ENCODE assay signal across 9 mouse cellular contexts in the genomic region with DNA sequence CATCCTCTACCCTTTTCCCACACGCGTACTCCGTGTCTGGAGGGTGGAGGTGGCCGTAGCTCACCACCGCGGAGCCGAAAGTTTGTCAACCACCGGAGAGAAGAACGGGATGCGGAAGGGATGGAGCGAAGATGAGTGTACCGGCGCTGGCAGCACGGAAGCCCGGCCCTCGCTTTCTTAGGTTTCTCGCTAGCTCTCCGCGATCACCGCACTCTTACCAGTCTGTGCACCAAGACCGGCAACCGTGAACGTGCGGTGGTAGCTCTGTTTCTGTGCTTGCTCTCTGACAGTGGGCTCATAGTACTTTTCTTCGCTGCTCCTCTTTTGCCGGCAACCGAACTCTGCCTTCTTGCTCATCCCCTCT. TPM values are rescaled to one million over a fixed set of nuclear protein-coding genes. Genes with fewer than 3 reads are reported as not detected.
DNase-seq lines count a peak whose midpoint lies in the region; ATAC-seq and TF ChIP-seq lines count a peak whose summit lies in the region.
"Had no signal": no experiment of that assay in that cellular context is flagged by ENCODE, and none has a peak within 500 bp of the region (broad histone marks: within the 10 kb centered on the region; RNA-seq: fewer than 3 reads in every experiment).

No protein-coding gene starts in this region.

- no peak for TF ChIP-seq CTCF in MEL (IDR thresholded peaks at IDR 0.05 in 2 of 3, conservative IDR thresholded peaks at IDR 0.05 in 1 of 3; ENCODE audit: control insufficient read depth in 1 of 3, insufficient read depth in 1 of 3, low read depth in 2 of 3, low read length in 3 of 3, poor library complexity in 1 of 3, severe bottlenecking in 1 of 3)

- no peaks in the 10 kb centered on the region for H3K9me3 ChIP-seq in heart, embryonic 15.5 days (replicated peaks)
- no peaks in the 10 kb centered on the region for H3K9me3 ChIP-seq in MEL (replicated peaks; ENCODE audit: insufficient read depth, low read length)

- H3K9ac ChIP-seq in heart, embryonic 15.5 days = peak overlapping the region; percentile 77
- H3K9ac ChIP-seq in MEL (ENCODE audit: control insufficient read depth, low read depth, low read length, poor library complexity, severe bottlenecking) = peak overlapping the region; percentile 62

- H3K79me2 ChIP-seq in MEL (ENCODE audit: control insufficient read depth, insufficient read depth, low read length, poor library complexity) = peaks cover 10% of the 10 kb centered on the region

- no peak for TF ChIP-seq RAD21 in MEL (IDR thresholded peaks at IDR 0.05; ENCODE audit: low read depth, low read length)

- no peaks in the 10 kb centered on the region for H3K36me3 ChIP-seq in heart, embryonic 15.5 days
- H3K36me3 ChIP-seq in MEL (ENCODE audit: control insufficient read depth in 1 of 2, insufficient read depth in 2 of 2, low read length in 2 of 2) = peaks cover 0 to 37% of the 10 kb centered on the region in 2 experiments; a peak in 2 of 4 replicates

- no peaks in the 10 kb centered on the region for H3K27me3 ChIP-seq in heart, embryonic 15.5 days
- peaks cover 0 to 2% of the 10 kb centered on the region in 2 experiments; a peak in 1 of 4 replicates for H3K27me3 ChIP-seq in MEL (ENCODE audit: control insufficient read depth in 1 of 2, insufficient read depth in 2 of 2, low read length in 2 of 2)

- intact Hi-C loops in heart, postnatal 25 days (cut with DNase I) = no loop called here

- TF ChIP-seq EP300 in MEL (IDR thresholded peaks at IDR 0.05; ENCODE audit: low read depth in 1 of 2, low read length in 2 of 2) = no peak

- DNase-seq in heart, postnatal 25 days (ENCODE audit: low spot score) = no peak
- no peak for DNase-seq in MEL (ENCODE audit: low read depth, low spot score)
- DNase-seq in adipocyte (ENCODE audit: low spot score) = no peak
- no peak for DNase-seq in thymus, postnatal 25 days
- DNase-seq in kidney, postnatal 25 days = no peak

- peak overlapping the region; percentile 80 for H3K4me2 ChIP-seq in heart, embryonic 15.5 days

- H3K4me1 ChIP-seq in heart, embryonic 15.5 days (replicated peaks) = peaks cover 57% of the 10 kb centered on the region
- H3K4me1 ChIP-seq in MEL (ENCODE audit: control insufficient read depth in 1 of 2, insufficient read depth in 2 of 2, low read length in 2 of 2) = peaks cover 3 to 20% of the 10 kb centered on the region in 2 experiments

- ATAC-seq in heart, embryonic 15.5 days (replicated peaks; ENCODE audit: insufficient number of reproducible peaks, insufficient read depth, low FRiP score, low read depth) = no peak
- ATAC-seq in hematopoietic stem cell, adult 5-6 weeks (replicated peaks in 1 of 2; ENCODE audit: insufficient read depth in 1 of 2, low FRiP score in 2 of 2, low TSS enrichment in 1 of 2, low read depth in 1 of 2, poor library complexity in 2 of 2, severe bottlenecking in 2 of 2) = peak; percentile 9 to 31; a peak in 2 of 4 replicates
- ATAC-seq in megakaryocyte, adult 5-6 weeks (ENCODE audit: poor library complexity, severe bottlenecking) = peak; percentile 34; the same call in 1 of the 2 replicates

- no peak for TF ChIP-seq POLR2A in MEL (IDR thresholded peaks at IDR 0.05; ENCODE audit: control insufficient read depth in 1 of 2, insufficient read depth in 1 of 2, low read depth in 1 of 2, low read length in 2 of 2, poor library complexity in 1 of 2)

- peak overlapping the region; percentile 89 for H3K4me3 ChIP-seq in heart, embryonic 15.5 days
- peak overlapping the region; percentile 81 to 95 for H3K4me3 ChIP-seq in MEL (ENCODE audit: control insufficient read depth in 1 of 2, insufficient read depth in 1 of 2, low read depth in 2 of 2, low read length in 2 of 2)

- H3K27ac ChIP-seq in heart, embryonic 15.5 days = peak overlapping the region; percentile 95
- H3K27ac ChIP-seq in MEL (ENCODE audit: control insufficient read depth, low read depth, low read length) = no peak overlapping the region

- under 1% methylated on average over 27 of the region's 27 CpGs for WGBS in heart, embryonic 15.5 days

TF ChIP-seq in MEL, 35 proteins besides CTCF, POLR2A, EP300 and RAD21:
- no peak for TF ChIP-seq MAFK (IDR thresholded peaks at IDR 0.05; ENCODE audit: borderline replicate concordance, low read depth, low read length)
- no peak for TF ChIP-seq TBP (IDR thresholded peaks at IDR 0.05; ENCODE audit: low read depth, low read length)
- TF ChIP-seq ETS1 (IDR thresholded peaks at IDR 0.05; ENCODE audit: low read depth, low read length) = no peak
- no peak for TF ChIP-seq TCF12 (IDR thresholded peaks at IDR 0.05; ENCODE audit: low read depth, low read length)
- TF ChIP-seq TAL1 (IDR thresholded peaks at IDR 0.05; ENCODE audit: low read length) = no peak
- no peak for TF ChIP-seq USF2 (IDR thresholded peaks at IDR 0.05; ENCODE audit: borderline replicate concordance in 1 of 2, insufficient read depth in 1 of 2, low read depth in 1 of 2, low read length in 2 of 2)
- TF ChIP-seq USF1 (IDR thresholded peaks at IDR 0.05; ENCODE audit: low read depth, low read length) = no peak
- no peak for TF ChIP-seq ZC3H11A (IDR thresholded peaks at IDR 0.05; ENCODE audit: low read depth, low read length)
- no peak for TF ChIP-seq SMC3 (IDR thresholded peaks at IDR 0.05; ENCODE audit: low read depth, low read length)
- no peak for TF ChIP-seq BHLHE40 (IDR thresholded peaks at IDR 0.05; ENCODE audit: borderline replicate concordance, low read depth, low read length)
- TF ChIP-seq POLR2AphosphoS2 (IDR thresholded peaks at IDR 0.05; ENCODE audit: low read length) = no peak
- no peak for TF ChIP-seq MAZ (IDR thresholded peaks at IDR 0.05; ENCODE audit: low read depth, low read length)
- no peak for TF ChIP-seq KAT2A (conservative IDR thresholded peaks at IDR 0.05; ENCODE audit: low read depth, low read length)
- no peak for TF ChIP-seq POLR2AphosphoS5 (IDR thresholded peaks at IDR 0.05; ENCODE audit: borderline replicate concordance, low read depth, low read length)
- no peak for TF ChIP-seq NRF1 (IDR thresholded peaks at IDR 0.05; ENCODE audit: insufficient read depth, low read depth, low read length, poor library complexity, severe bottlenecking)

RNA-seq across cellular contexts. Expression of gene Arfip1, which starts 0.5 kb away (rescaled TPM):
- polyA plus RNA-seq in heart, embryonic 15.5 days (2015; fragmentation: Nextera tagmentation; extraction: Ambion mirVana) = 46.8 and 54.0 TPM in 2 replicates
- total RNA-seq in heart, postnatal 25 days (2021) = 10 to 100 TPM; 16.8 to 17.5 TPM
- 12.5 and 14.8 TPM in 2 replicates for total RNA-seq in MEL (2012; rRNA removed)
- 10 to 100 TPM in 1 of 2 experiments, not detected in 1; 15.4 TPM for polyA plus RNA-seq in MEL (2012; ENCODE audit: insufficient read depth in 1 of 2, insufficient read length in 2 of 2, low read depth in 1 of 2, low replicate concordance in 2 of 2, missing spikeins in 1 of 2)
- total RNA-seq in hematopoietic stem cell, adult 5-6 weeks (2017) = 48.4 and 53.3 TPM in 2 replicates
- 54.8 and 58.1 TPM in 2 replicates for total RNA-seq in megakaryocyte, adult 5-6 weeks (2015)
- 91.4 and 91.8 TPM in 2 replicates for total RNA-seq in megakaryocyte, adult 5-6 weeks (2017)

RNA-seq across cellular contexts. Expression of gene Tigd4, which starts 10.5 kb away (rescaled TPM):
- 0.28 and 0.29 TPM in 2 replicates for polyA plus RNA-seq in heart, embryonic 15.5 days (2015; fragmentation: Nextera tagmentation; extraction: Ambion mirVana)
- total RNA-seq in heart, postnatal 25 days (2021) = under 1 TPM in 1 of 2 experiments, not detected in 1; 0.08 TPM
- total RNA-seq in MEL (2012; rRNA removed) = not detected in 2 replicates
- polyA plus RNA-seq in MEL (2012; ENCODE audit: insufficient read depth in 1 of 2, insufficient read length in 2 of 2, low read depth in 1 of 2, low replicate concordance in 2 of 2, missing spikeins in 1 of 2) = not detected
- not detected in 2 replicates for total RNA-seq in hematopoietic stem cell, adult 5-6 weeks (2017)
- not detected in 2 replicates for total RNA-seq in megakaryocyte, adult 5-6 weeks (2015)
- total RNA-seq in megakaryocyte, adult 5-6 weeks (2017) = not detected in 2 replicates
- total RNA-seq: left cerebral cortex, postnatal 14 days had no signal
